Mouse (Mus musculus): ENCODE measurements around the gene Map3k1.

Map3k1 gene

GRCm38 (mm10) chr13:111808637-111809465 lies at the start of gene Map3k1:
TSS of gene Map3k1 (minus strand) at chr13:111808993.
- DNase-seq = peak; percentile 88 to 90

GRCm38 (mm10) chr13:111856786-111857455 lies 48.1 kb upstream of the Map3k1 start:
- DNase-seq = no peak

- DNase-seq = no peak
Observed at GRCm38 (mm10) chr13:111856232-111856631, 47.4 kb upstream of the Map3k1 start.

GRCm38 (mm10) chr13:111852451-111853224 lies 43.8 kb upstream of the Map3k1 start:
- DNase-seq = no peak

- no peak for DNase-seq
Observed at GRCm38 (mm10) chr13:111850046-111850837, 41.4 kb upstream of the Map3k1 start.

GRCm38 (mm10) chr13:111845471-111845870 lies 36.7 kb upstream of the Map3k1 start:
- DNase-seq = no peak

GRCm38 (mm10) chr13:111844313-111844712 lies 35.5 kb upstream of the Map3k1 start:
- DNase-seq = no peak

- no peak for DNase-seq
Observed at GRCm38 (mm10) chr13:111835787-111836186, 27.0 kb upstream of the Map3k1 start.

GRCm38 (mm10) chr13:111834613-111835012 lies 25.8 kb upstream of the Map3k1 start:
- DNase-seq = no peak

GRCm38 (mm10) chr13:111829473-111829872 lies 20.7 kb upstream of the Map3k1 start:
- no peak for DNase-seq

GRCm38 (mm10) chr13:111827481-111827880 lies 18.7 kb upstream of the Map3k1 start:
- no peak for DNase-seq

GRCm38 (mm10) chr13:111824178-111824577 lies 15.4 kb upstream of the Map3k1 start:
- no peak for DNase-seq

GRCm38 (mm10) chr13:111821727-111822375 lies 13.1 kb upstream of the Map3k1 start:
- DNase-seq = no peak

- DNase-seq = peak in 1 of 2 experiments; percentile 18
Observed at GRCm38 (mm10) chr13:111819618-111820385, 11.0 kb upstream of the Map3k1 start.

- DNase-seq = peak; percentile 31 to 38
Observed at GRCm38 (mm10) chr13:111819106-111819505, 10.3 kb upstream of the Map3k1 start.

GRCm38 (mm10) chr13:111818216-111818903 lies 9.6 kb upstream of the Map3k1 start:
- peak in 1 of 2 experiments; percentile 10 for DNase-seq

GRCm38 (mm10) chr13:111817773-111818172 lies 9.0 kb upstream of the Map3k1 start:
- DNase-seq = peak; percentile 44 to 49

- DNase-seq = no peak
Observed at GRCm38 (mm10) chr13:111816431-111816830, 7.6 kb upstream of the Map3k1 start.

GRCm38 (mm10) chr13:111815486-111815885 lies 6.7 kb upstream of the Map3k1 start:
- DNase-seq = no peak

- DNase-seq = no peak
Observed at GRCm38 (mm10) chr13:111815017-111815416, 6.2 kb upstream of the Map3k1 start.
